Comparison of ENCODE assay signal across 10 mouse cellular contexts in the genomic region with DNA sequence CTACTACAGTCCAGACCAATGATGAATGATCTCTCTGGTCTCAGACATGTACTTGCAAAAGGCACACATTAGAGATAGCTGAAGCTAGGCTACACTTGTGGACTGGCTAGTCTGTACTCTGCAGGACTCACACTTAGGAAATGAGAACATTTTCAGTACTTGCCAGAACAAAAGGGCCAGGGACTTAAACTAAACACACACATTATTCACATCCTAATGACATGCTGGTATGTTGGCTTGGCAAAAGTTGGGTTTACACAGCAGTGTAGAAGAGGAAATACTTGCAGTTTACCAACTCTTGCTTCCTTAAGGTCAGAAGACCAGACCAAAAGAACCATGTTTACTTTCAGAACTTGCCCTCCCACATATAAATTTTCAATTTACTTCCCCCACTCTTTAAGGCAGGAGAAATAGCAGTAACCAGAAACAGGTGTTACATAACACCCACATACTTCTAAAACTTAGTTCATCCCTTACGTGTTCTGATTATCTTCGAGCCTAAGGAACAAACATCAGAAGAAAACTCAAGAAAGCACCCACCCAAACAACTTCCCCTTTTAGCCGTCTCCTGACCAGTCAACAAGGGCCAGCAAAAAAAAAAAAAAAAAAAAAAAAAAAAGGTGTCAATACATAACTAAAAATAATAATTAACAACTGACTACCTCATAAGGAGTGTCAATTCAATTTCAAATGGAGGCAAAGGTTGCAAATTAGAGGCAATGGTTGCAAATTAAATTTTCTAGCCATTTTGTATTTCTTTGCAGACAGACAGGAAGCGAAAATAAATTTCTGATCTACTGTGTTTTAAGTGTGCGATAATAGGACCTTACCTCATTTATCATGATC. TPM values are rescaled to one million over a fixed set of nuclear protein-coding genes. Genes with fewer than 3 reads are reported as not detected.
DNase-seq lines count a peak whose midpoint lies in the region; ATAC-seq and TF ChIP-seq lines count a peak whose summit lies in the region.
"Had no signal": no experiment of that assay in that cellular context is flagged by ENCODE, and none has a peak within 500 bp of the region (broad histone marks: within the 10 kb centered on the region; RNA-seq: fewer than 3 reads in every experiment).

No protein-coding gene starts in this region.

- no peaks in the 10 kb centered on the region for H3K27me3 ChIP-seq in liver, adult 2 months (ENCODE audit: control insufficient read depth, insufficient read depth, low read length)
- no peaks in the 10 kb centered on the region for H3K27me3 ChIP-seq in liver, embryonic 12.5 days (replicated peaks)
- H3K27me3 ChIP-seq in stomach, embryonic 15.5 days (replicated peaks) = no peaks in the 10 kb centered on the region
- H3K27me3 ChIP-seq: forebrain, embryonic 13.5 days; hindbrain, embryonic 15.5 days had no signal

- H3K4me1 ChIP-seq in liver, adult 2 months (ENCODE audit: control insufficient read depth, insufficient read depth, low read length) = peaks cover 3% of the 10 kb centered on the region; the same call in 1 of the 2 replicates
- no peaks in the 10 kb centered on the region for H3K4me1 ChIP-seq in liver, embryonic 12.5 days
- H3K4me1 ChIP-seq in stomach, embryonic 15.5 days = no peaks in the 10 kb centered on the region
- H3K4me1 ChIP-seq: hindbrain, embryonic 15.5 days had no signal

- peaks cover 11% of the 10 kb centered on the region for H3K36me3 ChIP-seq in liver, adult 2 months (ENCODE audit: control insufficient read depth, insufficient read depth, low read length)
- H3K36me3 ChIP-seq in liver, embryonic 12.5 days = peaks cover 2% of the 10 kb centered on the region; the same call in 1 of the 2 replicates
- no peaks in the 10 kb centered on the region for H3K36me3 ChIP-seq in stomach, embryonic 15.5 days
- H3K36me3 ChIP-seq: hindbrain, embryonic 15.5 days had no signal

- H3K9ac ChIP-seq in liver, adult 2 months (ENCODE audit: low read depth, low read length) = no peak overlapping the region
- H3K9ac ChIP-seq in liver, embryonic 12.5 days = no peak overlapping the region
- H3K9ac ChIP-seq in stomach, embryonic 15.5 days = no peak overlapping the region

- no peak for DNase-seq in gastrocnemius, adult 2 months
- DNase-seq in gastrocnemius, postnatal 25 days = no peak
- DNase-seq in liver, adult 2 months (ENCODE audit: extremely low read depth, low read depth, low spot score) = no peak
- DNase-seq in liver = no peak
- DNase-seq in layer of hippocampus, adult 8-10 months (ENCODE audit: low spot score in 2 of 2) = no peak
- no peak for DNase-seq in ovary, postnatal 14 days (ENCODE audit: low spot score)

- H3K27ac ChIP-seq in gastrocnemius, adult 2 months = peak overlapping the region; percentile 93
- H3K27ac ChIP-seq in liver, adult 2 months (replicated peaks; ENCODE audit: insufficient read depth, low read depth, low read length) = 0 out of 2 replicates have a peak overlapping the region, but pooled peaks have one; percentile 17
- no peak overlapping the region for H3K27ac ChIP-seq in liver, embryonic 12.5 days
- no peak overlapping the region for H3K27ac ChIP-seq in stomach, embryonic 15.5 days
- H3K27ac ChIP-seq: forebrain, embryonic 13.5 days; hindbrain, embryonic 15.5 days had no signal

- ATAC-seq in liver, embryonic 12.5 days = no peak
- ATAC-seq in stomach, embryonic 15.5 days (ENCODE audit: insufficient read depth, low FRiP score, low read depth) = no peak

- intact Hi-C loops in gastrocnemius, adult 2 months (cut with DNase I) = loop anchor here (5.0 to 10.0 kb wide), 2 partner anchors 72 to 90 kb away; no protein-coding TSS in a partner anchor

- peak overlapping the region; percentile 67 for H3K4me2 ChIP-seq in liver, embryonic 12.5 days
- peak overlapping the region; percentile 50; the same call in 1 of the 2 replicates for H3K4me2 ChIP-seq in stomach, embryonic 15.5 days

- 54% methylated on average over 5 of the region's 5 CpGs for WGBS in liver, adult 2 months
- 63% methylated on average over 5 of the region's 5 CpGs for WGBS in liver, embryonic 12.5 days (ENCODE audit: insufficient replicate concordance)
- 72% methylated on average over 5 of the region's 5 CpGs for WGBS in stomach, embryonic 15.5 days

- no peak for TF ChIP-seq CTCF in gastrocnemius, adult 2 months (IDR thresholded peaks at IDR 0.05)
- TF ChIP-seq CTCF in liver, adult 2 months (IDR thresholded peaks at IDR 0.05; ENCODE audit: low read depth, low read length) = no peak

- no peak for TF ChIP-seq POLR2A in liver, adult 2 months (IDR thresholded peaks at IDR 0.05; ENCODE audit: extremely low read depth, insufficient read depth, low read length)

- no peaks in the 10 kb centered on the region for H3K79me2 ChIP-seq in liver, adult 2 months (ENCODE audit: control insufficient read depth, insufficient read depth, low read length)

- peak overlapping the region; percentile 86 for H3K4me3 ChIP-seq in gastrocnemius, adult 2 months
- peak overlapping the region; percentile 98; the same call in 1 of the 2 replicates for H3K4me3 ChIP-seq in liver, adult 2 months (ENCODE audit: insufficient read depth, low read depth, low read length)
- H3K4me3 ChIP-seq in liver, embryonic 12.5 days = no peak overlapping the region
- H3K4me3 ChIP-seq in stomach, embryonic 15.5 days (replicated peaks) = peak overlapping the region; percentile 52; the same call in 1 of the 2 replicates

- H3K9me3 ChIP-seq in liver, embryonic 12.5 days (replicated peaks) = no peaks in the 10 kb centered on the region
- no peaks in the 10 kb centered on the region for H3K9me3 ChIP-seq in stomach, embryonic 15.5 days
- H3K9me3 ChIP-seq: forebrain, embryonic 13.5 days; hindbrain, embryonic 15.5 days had no signal

RNA-seq across cellular contexts. Expression of gene Sat1, which starts 1.7 kb away (rescaled TPM):
- 10 to 100 TPM; 18.4 to 22.1 TPM for total RNA-seq in gastrocnemius, adult 2 months (2021)
- total RNA-seq in gastrocnemius, postnatal 25 days (2021) = 10 to 100 TPM; 24.1 to 29.2 TPM
- total RNA-seq in liver, adult 2 months (2014; rRNA removed) = 95.3 and 113 TPM in 2 replicates
- 14.5 and 21.9 TPM in 2 replicates for polyA plus RNA-seq in liver, adult 2 months (2012; rRNA removed)
- 58.6 and 63.2 TPM in 2 replicates for polyA plus RNA-seq in liver, embryonic 12.5 days (2016; fragmentation: Nextera tagmentation; extraction: Ambion mirVana)
- 185 and 195 TPM in 2 replicates for polyA plus RNA-seq in stomach, embryonic 15.5 days (2015; fragmentation: Nextera tagmentation; extraction: Ambion mirVana)
- total RNA-seq in layer of hippocampus, adult 8-10 months (2022) = 10 to 100 TPM; 62.4 to 91.7 (median 78.6) TPM

RNA-seq across cellular contexts. Expression of gene Acot9, which starts 47.7 kb away (rescaled TPM):
- 10 to 100 TPM; 17.1 to 18.4 TPM for total RNA-seq in gastrocnemius, adult 2 months (2021)
- 10 to 100 TPM; 23.1 to 27.8 TPM for total RNA-seq in gastrocnemius, postnatal 25 days (2021)
- total RNA-seq in liver, adult 2 months (2014; rRNA removed) = 6.5 and 7.3 TPM in 2 replicates
- polyA plus RNA-seq in liver, adult 2 months (2012; rRNA removed) = 1.3 and 1.8 TPM in 2 replicates
- polyA plus RNA-seq in liver, embryonic 12.5 days (2016; fragmentation: Nextera tagmentation; extraction: Ambion mirVana) = 16.0 and 17.1 TPM in 2 replicates
- polyA plus RNA-seq in stomach, embryonic 15.5 days (2015; fragmentation: Nextera tagmentation; extraction: Ambion mirVana) = 34.0 and 35.1 TPM in 2 replicates
- 10 to 100 TPM; 16.2 to 20.8 (median 17.8) TPM for total RNA-seq in layer of hippocampus, adult 8-10 months (2022)

Comparison
In these comparisons a context has a peak if more than half of its experiments do, and no peak if none do; other contexts are left out.
1. H3K27ac ChIP-seq: peak in gastrocnemius, adult 2 months (single experiment) and liver, adult 2 months (single experiment); none in liver, embryonic 12.5 days (single experiment) and stomach, embryonic 15.5 days (single experiment).